Mouse (Mus musculus) hindlimb bud, embryonic 11.5 days (tissue): ENCODE measurements at regions not wholly inside any gene's neighbourhood (a gene's known extent, or its start where the extent isn't known, plus 50 kb on each side); places are given as distances from the start of the nearest gene placed in this dataset.

ENCODE experiments used
- DNase-seq: peaks from one replicate; pipeline ENCODE4 v3.0.0-alpha.2; 2012; ENCODE audit warnings: low read depth, low spot score; ENCODE audit errors: extremely low spot score

- no peak for DNase-seq
Observed at GRCm38 (mm10) chr10:96370547-96371320, 234.3 kb downstream of the Gm5426 start.

GRCm38 (mm10) chr10:96371321-96371653 lies 234.9 kb downstream of the Gm5426 start:
- DNase-seq: no peak

GRCm38 (mm10) chr10:96372616-96373346 lies 236.4 kb downstream of the Gm5426 start:
- peak; percentile 53 for DNase-seq

- DNase-seq: no peak
Observed at GRCm38 (mm10) chr10:96373481-96373880, 237.1 kb downstream of the Gm5426 start.

DNA sequence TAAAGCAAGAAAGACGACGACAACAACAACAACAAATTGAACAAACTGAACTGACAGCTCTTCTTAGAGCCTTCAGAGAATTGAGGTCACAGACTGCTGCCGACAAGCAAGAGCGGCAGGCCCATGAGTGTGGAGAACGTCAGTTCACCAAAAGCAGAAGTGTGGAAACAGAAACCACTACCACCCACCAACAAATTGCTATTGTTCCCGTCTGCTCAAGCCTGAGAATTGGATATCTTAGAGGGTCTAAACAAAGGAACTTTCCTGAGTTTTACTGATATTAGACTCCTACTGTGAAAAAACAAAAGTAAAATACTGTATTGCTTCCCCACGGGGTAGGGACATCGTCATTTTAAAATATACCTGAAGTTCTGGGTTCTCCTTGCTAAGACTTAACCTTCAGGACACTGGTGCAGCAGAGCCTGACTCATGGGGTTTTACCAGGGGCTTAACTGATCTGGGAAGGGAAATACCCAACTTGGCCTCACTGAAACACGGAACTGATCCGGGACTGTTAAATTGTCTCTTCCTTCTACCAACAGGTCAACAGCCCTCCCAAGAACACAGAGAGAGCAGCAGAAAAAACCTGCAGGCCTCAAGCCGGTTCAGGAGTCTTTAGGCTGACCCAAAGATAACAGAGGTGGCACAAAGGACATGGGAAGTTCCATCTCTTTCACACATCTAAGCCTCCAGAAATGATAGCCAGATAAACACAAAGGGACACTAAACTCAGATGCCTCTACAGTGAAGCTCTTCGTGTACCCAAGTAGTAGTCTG lies 238.1 kb downstream of the Gm5426 start:
- no peak for DNase-seq

GRCm38 (mm10) chr10:96375070-96375447 lies 238.7 kb downstream of the Gm5426 start:
- no peak for DNase-seq

DNA sequence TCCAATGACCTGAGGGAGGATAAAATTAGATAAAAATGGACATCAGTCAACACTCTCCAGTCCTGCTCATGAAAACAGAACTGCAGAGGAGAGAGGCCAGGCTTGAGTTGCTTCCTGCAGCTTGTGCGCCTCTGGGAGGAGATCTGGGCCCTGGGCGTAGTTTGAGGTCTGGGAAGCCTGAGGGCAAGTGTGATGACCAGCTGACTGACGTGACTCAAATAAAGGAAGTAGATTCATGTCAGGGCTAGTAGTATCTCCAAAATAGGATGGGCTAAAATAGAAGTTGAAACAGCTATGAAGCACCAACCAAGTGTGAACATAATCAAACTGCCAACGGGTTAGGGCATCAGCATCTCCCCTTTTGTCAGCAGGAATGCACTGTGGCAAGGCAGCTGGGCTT lies 239.3 kb upstream of the Btg1 start:
- no peak for DNase-seq

GRCm38 (mm10) chr10:96379016-96379771 lies 237.6 kb upstream of the Btg1 start:
- DNase-seq: no peak

GRCm38 (mm10) chr10:96381664-96382063 lies 235.1 kb upstream of the Btg1 start:
- no peak for DNase-seq

- DNase-seq: no peak
Observed at GRCm38 (mm10) chr10:96391748-96392147, 225.1 kb upstream of the Btg1 start.

DNA sequence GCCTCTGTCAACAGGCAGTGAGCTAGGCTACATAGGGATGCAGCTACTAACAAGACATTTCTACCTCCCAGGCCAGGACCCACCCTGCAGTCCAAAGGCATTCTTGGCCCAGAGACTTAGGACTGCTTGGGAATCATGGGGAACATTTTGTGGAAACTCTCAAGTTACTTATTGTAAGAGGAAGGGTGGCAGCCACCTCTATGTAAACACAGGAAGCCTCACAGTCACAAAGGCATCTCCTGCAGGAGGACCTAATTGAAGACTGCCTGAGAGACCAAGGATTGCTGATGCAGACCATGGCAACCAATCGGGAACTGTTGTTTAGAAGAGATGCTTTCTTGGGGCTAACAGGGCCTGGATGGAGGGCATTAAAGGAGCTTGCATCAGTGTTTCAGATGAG lies 224.0 kb upstream of the Btg1 start:
- DNase-seq: no peak

DNA sequence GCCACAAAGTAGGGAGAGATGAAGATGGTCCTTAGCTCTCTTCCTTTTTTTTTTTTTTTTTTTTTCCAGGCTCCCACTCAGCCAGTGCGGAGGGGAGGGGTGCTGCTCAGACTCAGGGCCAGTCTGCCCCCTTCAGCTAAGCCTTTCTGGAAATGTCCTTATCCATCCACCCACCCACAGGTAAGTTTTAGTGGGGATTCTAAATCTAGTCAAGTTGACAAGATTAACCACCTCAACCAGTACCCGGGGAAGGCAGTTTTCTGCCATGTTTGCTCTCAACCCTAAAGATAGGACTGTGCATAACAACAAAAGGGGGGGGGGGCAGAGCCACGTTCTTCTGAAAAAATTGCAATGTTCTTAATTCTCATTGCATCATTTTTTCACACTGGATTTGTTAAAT lies 222.6 kb upstream of the Btg1 start:
- no peak for DNase-seq

DNA sequence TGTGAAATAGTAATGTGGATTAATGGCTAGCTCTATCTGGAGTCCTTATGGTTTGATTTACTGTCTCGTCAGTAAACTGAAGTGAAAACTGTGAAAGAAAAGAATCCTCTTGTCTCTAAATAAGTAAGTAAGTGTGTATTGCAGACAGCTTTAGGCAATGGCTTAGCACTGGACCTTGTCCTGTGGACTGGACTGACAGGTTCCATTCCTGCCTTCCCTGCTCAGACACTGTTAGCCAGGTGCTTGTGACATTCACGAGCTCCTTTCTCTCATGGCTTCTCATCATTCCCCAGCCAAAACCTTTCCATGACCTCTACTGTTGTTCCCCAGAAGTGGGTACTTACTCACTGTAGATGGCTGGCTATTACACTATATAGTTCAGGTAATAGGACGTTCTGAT lies 221.8 kb upstream of the Btg1 start:
- no peak for DNase-seq

DNA sequence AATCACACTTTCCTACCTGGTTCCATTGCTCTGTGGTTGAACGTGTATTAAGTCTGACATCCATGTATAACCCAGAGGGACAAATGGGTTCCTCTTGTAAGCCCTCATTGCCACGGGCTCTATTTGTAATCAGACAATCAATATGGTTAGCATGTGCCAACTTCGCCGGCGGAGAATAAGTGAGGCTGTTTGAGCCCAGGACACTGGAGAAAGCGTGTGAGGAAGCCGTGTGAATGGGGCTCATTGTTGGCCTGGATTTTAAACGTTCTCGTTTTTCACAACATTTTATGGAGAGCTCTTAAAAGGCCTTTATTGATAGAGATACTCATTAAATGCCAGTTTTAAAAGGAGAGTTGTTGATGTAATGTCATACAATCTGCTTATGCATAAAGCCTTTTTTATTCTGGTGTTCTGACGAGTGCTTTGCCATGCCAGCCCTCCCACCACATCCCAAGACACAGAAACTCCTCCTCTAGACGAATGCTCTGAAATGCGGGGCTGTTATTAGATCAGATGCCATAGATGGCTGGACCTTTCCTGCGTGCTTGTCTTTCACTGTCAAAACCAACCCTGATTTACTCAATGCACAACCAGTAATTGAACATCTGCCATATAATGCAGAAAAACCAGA lies 218.8 kb upstream of the Btg1 start:
- DNase-seq: no peak

- DNase-seq: no peak
Observed at GRCm38 (mm10) chr10:96398562-96399288, 218.1 kb upstream of the Btg1 start.

GRCm38 (mm10) chr10:96399636-96400400 lies 217.0 kb upstream of the Btg1 start:
- DNase-seq: no peak

GRCm38 (mm10) chr10:96400793-96401192 lies 216.0 kb upstream of the Btg1 start:
- no peak for DNase-seq

GRCm38 (mm10) chr10:96406306-96406705 lies 210.5 kb upstream of the Btg1 start:
- DNase-seq: no peak

GRCm38 (mm10) chr10:96407846-96408245 lies 209.0 kb upstream of the Btg1 start:
- no peak for DNase-seq
